Mouse (Mus musculus) C2C12 (cell line): ENCODE data around the gene Zfp296.

Source experiments
- CEBPB ChIP-seq: IDR thresholded peaks from one replicate; pipeline ENCODE4 v1.6.1; 2011; ENCODE audit warnings: low read depth, mild to moderate bottlenecking, control low read depth, moderate library complexity
- CTCF ChIP-seq: IDR thresholded peaks from one replicate; pipeline ENCODE4 v1.5.1; 2011; ENCODE audit not compliant: control insufficient read depth, insufficient read depth, insufficient read length
- MAX ChIP-seq: IDR thresholded peaks from one replicate; pipeline ENCODE4 v1.6.1; 2011; ENCODE audit warnings: mild to moderate bottlenecking, control low read depth
- MYOD1 ChIP-seq: IDR thresholded peaks from one replicate; pipeline ENCODE4 v1.6.1; 2011; ENCODE audit warnings: low read depth; ENCODE audit not compliant: control insufficient read depth, insufficient read length
- USF1 ChIP-seq: IDR thresholded peaks from one replicate; pipeline ENCODE4 v1.6.1; 2011; ENCODE audit warnings: low read depth, mild to moderate bottlenecking, control low read depth, moderate library complexity

- no peak for TF ChIP-seq CTCF
- TF ChIP-seq CEBPB: no peak
- TF ChIP-seq MYOD1: no peak
- no peak for TF ChIP-seq MAX
- TF ChIP-seq USF1: no peak
These were observed 27.7 kb upstream of the Zfp296 start for GRCm38 (mm10) chr7:19549394-19549793.
